ENCODE assay signal across 8 mouse cellular contexts in the genomic region with DNA sequence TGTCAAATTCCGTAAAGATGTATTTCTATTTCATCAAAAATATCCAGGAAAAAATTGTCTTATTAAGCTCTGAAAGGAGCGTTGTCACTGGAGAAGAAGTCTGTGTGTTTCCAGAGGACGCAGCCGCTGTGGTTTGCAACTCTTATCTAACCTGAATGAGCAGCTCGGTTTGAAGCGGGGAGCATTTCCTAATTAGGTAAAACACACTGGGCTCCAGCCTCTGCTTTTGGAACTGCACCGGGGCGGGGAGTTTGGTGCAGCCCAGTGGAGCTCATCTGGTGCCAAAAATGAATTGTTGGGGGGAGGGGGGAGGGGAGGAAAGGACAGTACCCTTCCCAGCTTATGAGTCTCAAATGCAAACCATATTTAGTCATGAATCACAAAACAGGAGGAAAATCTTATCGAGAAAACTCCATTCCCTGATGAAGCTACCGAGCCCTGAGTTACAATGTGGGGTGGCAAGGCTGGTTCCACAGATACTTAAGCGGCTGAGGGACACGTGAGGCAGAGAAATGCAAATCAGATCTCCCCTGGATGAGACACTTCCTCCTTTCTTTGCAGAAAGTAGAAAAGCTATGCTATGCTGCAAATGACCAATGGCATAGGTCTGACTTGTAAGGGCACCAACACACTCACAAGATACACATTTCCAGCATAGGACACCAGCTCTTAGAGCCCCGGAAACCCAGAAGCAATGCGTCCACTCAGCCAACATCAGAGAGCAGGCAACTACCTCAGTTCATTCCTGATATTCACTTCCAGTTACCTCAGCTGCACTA. TPM values are rescaled to one million over a fixed set of nuclear protein-coding genes. Genes with fewer than 3 reads are reported as not detected.
DNase-seq lines count a peak whose midpoint lies in the region; ATAC-seq lines count a peak whose summit lies in the region.

No protein-coding gene starts in this region.

- H3K27ac ChIP-seq in kidney, embryonic 15.5 days, result peak overlapping the region; percentile 45

- H3K4me1 ChIP-seq in kidney, embryonic 15.5 days, result peaks cover 28% of the 10 kb centered on the region

- H3K4me2 ChIP-seq in kidney, embryonic 15.5 days, result peak overlapping the region; percentile 39

- H3K4me3 ChIP-seq in kidney, embryonic 15.5 days (replicated peaks), result peak overlapping the region; percentile 34

- no peaks in the 10 kb centered on the region for H3K9me3 ChIP-seq in kidney, embryonic 15.5 days (replicated peaks)

- 36% methylated on average over 14 of the region's 14 CpGs for WGBS in kidney, embryonic 15.5 days

- H3K9ac ChIP-seq in kidney, embryonic 15.5 days, result peak overlapping the region; percentile 9; the same call in 1 of the 2 replicates

- H3K27me3 ChIP-seq in kidney, embryonic 15.5 days, result no peaks in the 10 kb centered on the region

- peak; percentile 38 to 39 for DNase-seq in heart, adult 18-20 months
- DNase-seq in heart, postnatal 25 days (ENCODE audit: low spot score), result no peak
- DNase-seq in brain, adult 2 months (ENCODE audit: low read depth, low spot score), result peak; percentile 24
- DNase-seq in left cerebral cortex, postnatal 10 days (ENCODE audit: extremely low spot score in 1 of 2, low spot score in 2 of 2), result no peak
- DNase-seq in cerebellum, postnatal 14 days, result no peak
- DNase-seq in cerebellum, adult 11 months, result no peak

- intact Hi-C loops in heart, postnatal 25 days (cut with DNase I), result no loop called here
- intact Hi-C loops in left cerebral cortex, postnatal 10 days (cut with DNase I), result no loop called here

- peak; percentile 68 for ATAC-seq in kidney, embryonic 15.5 days (replicated peaks; ENCODE audit: low FRiP score)
- ATAC-seq in megakaryocyte progenitor cell, adult 5-6 weeks (replicated peaks; ENCODE audit: poor library complexity), result peak; percentile 78

- H3K36me3 ChIP-seq in kidney, embryonic 15.5 days, result no peaks in the 10 kb centered on the region

RNA-seq across cellular contexts. Expression of a gene that starts 1.1 kb away (rescaled TPM):
- 100 to 1,000 TPM in 1 of 2 experiments, 10 to 100 TPM in 1; 89.3 to 104 TPM for total RNA-seq in heart, adult 18-20 months (2021)
- total RNA-seq in heart, postnatal 25 days (2021), result 100 to 1,000 TPM; 250 to 346 TPM
- 212 and 464 TPM in 2 replicates for polyA plus RNA-seq in kidney, embryonic 15.5 days (2015; fragmentation: Nextera tagmentation; extraction: Ambion mirVana)
- total RNA-seq in megakaryocyte progenitor cell, adult 5-6 weeks (2015), result 0.10 and 0.12 TPM in 2 replicates
- total RNA-seq in megakaryocyte progenitor cell, adult 5-6 weeks (2017), result 0.17 TPM in 1 of 2 replicates, not detected in the other
- total RNA-seq in left cerebral cortex, postnatal 10 days (2021), result 10 to 100 TPM; 17.0 to 17.1 TPM

RNA-seq across cellular contexts. Expression of a gene that starts 36.2 kb away (rescaled TPM):
- total RNA-seq in heart, adult 18-20 months (2021), result 10 to 100 TPM; 13.9 to 18.8 TPM
- 10 to 100 TPM in 1 of 2 experiments, 1 to 10 TPM in 1; 9.5 to 11.1 TPM for total RNA-seq in heart, postnatal 25 days (2021)
- polyA plus RNA-seq in kidney, embryonic 15.5 days (2015; fragmentation: Nextera tagmentation; extraction: Ambion mirVana), result 2.5 and 3.3 TPM in 2 replicates
- total RNA-seq in megakaryocyte progenitor cell, adult 5-6 weeks (2015), result 1.6 and 4.6 TPM in 2 replicates
- total RNA-seq in megakaryocyte progenitor cell, adult 5-6 weeks (2017), result 1.3 and 2.3 TPM in 2 replicates
- total RNA-seq in left cerebral cortex, postnatal 10 days (2021), result under 1 TPM in 1 of 2 experiments, not detected in 1; 0.90 TPM

Comparison
In these comparisons a context has a peak if more than half of its experiments do, and no peak if none do; other contexts are left out.
1. DNase-seq: peak in heart, adult 18-20 months (2 of 2) and brain, adult 2 months (single experiment); none in heart, postnatal 25 days (single experiment), left cerebral cortex, postnatal 10 days (0 of 2), cerebellum, postnatal 14 days (0 of 2) and cerebellum, adult 11 months (single experiment).
2. RNA of a gene that starts 1.1 kb away (total RNA-seq): 250 to 346 TPM in heart, postnatal 25 days, 89.3 to 104 TPM in heart, adult 18-20 months and 17.0 to 17.1 TPM in left cerebral cortex, postnatal 10 days; 0.10 to 0.17 TPM in megakaryocyte progenitor cell, adult 5-6 weeks; every median in the first group is over 10 times any median in the second.